Mouse (Mus musculus) hindbrain, embryonic 13.5 days (tissue): ENCODE data around the gene Plekhg4. TPM values are rescaled to one million over a fixed set of nuclear protein-coding genes. Genes with fewer than 3 reads are reported as not detected.

Source experiments
- ATAC-seq: fragments of 200-750 bp; cut with Nextera tagmentation; 2 replicates; pipeline ENCODE4 v1.8.0; 2017; ENCODE audit warnings: moderate TSS enrichment; ENCODE audit not compliant: low FRiP score
- H3K27ac ChIP-seq: fragments of 300-500 bp; sonication (generic); 2 replicates; pipeline ENCODE4 v1.5.1; 2015; ENCODE audit warnings: inconsistent platforms, mild to moderate bottlenecking, moderate library complexity
- H3K27me3 ChIP-seq: fragments of 300-500 bp; sonication (generic); 2 replicates; pipeline ENCODE4 v1.6.1; 2015; ENCODE audit warnings: mild to moderate bottlenecking, inconsistent platforms
- H3K36me3 ChIP-seq: fragments of 300-500 bp; sonication (generic); 2 replicates; pipeline ENCODE4 v1.6.1; 2015; ENCODE audit warnings: mild to moderate bottlenecking, inconsistent platforms
- H3K4me1 ChIP-seq: fragments of 300-500 bp; sonication (generic); replicated peaks from 2 replicates; pipeline ENCODE4 v1.6.1; 2015; ENCODE audit warnings: inconsistent platforms
- H3K4me2 ChIP-seq: fragments of 300-500 bp; sonication (generic); 2 replicates; pipeline ENCODE4 v1.6.1; 2015; ENCODE audit warnings: inconsistent platforms, mild to moderate bottlenecking, moderate library complexity
- H3K4me3 ChIP-seq: fragments of 300-500 bp; sonication (generic); 2 replicates; pipeline ENCODE4 v1.5.1; 2015; ENCODE audit warnings: mild to moderate bottlenecking, inconsistent platforms
- H3K9ac ChIP-seq: fragments of 300-500 bp; sonication (generic); 2 replicates; pipeline ENCODE4 v1.6.1; 2015; ENCODE audit warnings: mild to moderate bottlenecking, inconsistent platforms
- H3K9me3 ChIP-seq: fragments of 300-500 bp; sonication (generic); 2 replicates; pipeline ENCODE4 v1.6.1; 2016; ENCODE audit warnings: inconsistent platforms
- WGBS: fragments of 180-500 bp; shearing (Covaris S2); methylation state at CpG from one replicate; pipeline ENCODE4 v1.1.7; 2015; 5-methylcytosine and 5-hydroxymethylcytosine counted together
- polyA plus RNA-seq: library from polyadenylated mRNA; unstranded; fragments of >200 nt; fragmentation: Nextera tagmentation; extraction: Ambion mirVana; gene quantifications from 2 replicates; pipeline ENCODE4 v1.2.1, GENCODE M21; 2015

Gene Plekhg4
- polyA plus RNA-seq, 1 experiment from 2014 or later: 1.6 TPM

DNA sequence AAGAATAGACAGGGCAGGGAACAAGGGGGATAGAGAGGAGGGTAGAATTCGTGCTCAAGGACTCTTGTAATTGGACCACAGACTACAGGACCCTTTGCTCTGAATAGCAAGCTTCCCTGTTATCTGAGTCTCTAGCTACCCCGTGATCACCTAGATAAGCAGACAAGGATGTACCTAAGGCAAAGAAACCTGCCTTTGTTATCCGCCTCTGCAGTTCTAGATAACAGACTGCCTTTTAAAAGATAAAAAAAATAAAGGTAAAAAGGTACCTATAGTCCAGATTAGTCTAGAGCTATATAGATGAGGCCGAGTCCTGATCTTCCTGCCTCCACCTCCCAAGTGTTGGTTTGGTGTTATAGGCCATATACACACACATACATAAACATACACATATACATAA, 30.3 kb upstream of the Plekhg4 start:
- 83% methylated on average over 4 of the region's 4 CpGs for WGBS
- H3K4me1 ChIP-seq: peaks cover 28% of the 10 kb centered on the region
- no peak overlapping the region for H3K4me3 ChIP-seq
- no peaks in the 10 kb centered on the region for H3K9me3 ChIP-seq
- H3K4me2 ChIP-seq: no peak overlapping the region
- ATAC-seq: no peak
- H3K9ac ChIP-seq: no peak overlapping the region
- H3K36me3 ChIP-seq: no peaks in the 10 kb centered on the region
- no peak overlapping the region for H3K27ac ChIP-seq
- peaks cover 19% of the 10 kb centered on the region for H3K27me3 ChIP-seq

DNA sequence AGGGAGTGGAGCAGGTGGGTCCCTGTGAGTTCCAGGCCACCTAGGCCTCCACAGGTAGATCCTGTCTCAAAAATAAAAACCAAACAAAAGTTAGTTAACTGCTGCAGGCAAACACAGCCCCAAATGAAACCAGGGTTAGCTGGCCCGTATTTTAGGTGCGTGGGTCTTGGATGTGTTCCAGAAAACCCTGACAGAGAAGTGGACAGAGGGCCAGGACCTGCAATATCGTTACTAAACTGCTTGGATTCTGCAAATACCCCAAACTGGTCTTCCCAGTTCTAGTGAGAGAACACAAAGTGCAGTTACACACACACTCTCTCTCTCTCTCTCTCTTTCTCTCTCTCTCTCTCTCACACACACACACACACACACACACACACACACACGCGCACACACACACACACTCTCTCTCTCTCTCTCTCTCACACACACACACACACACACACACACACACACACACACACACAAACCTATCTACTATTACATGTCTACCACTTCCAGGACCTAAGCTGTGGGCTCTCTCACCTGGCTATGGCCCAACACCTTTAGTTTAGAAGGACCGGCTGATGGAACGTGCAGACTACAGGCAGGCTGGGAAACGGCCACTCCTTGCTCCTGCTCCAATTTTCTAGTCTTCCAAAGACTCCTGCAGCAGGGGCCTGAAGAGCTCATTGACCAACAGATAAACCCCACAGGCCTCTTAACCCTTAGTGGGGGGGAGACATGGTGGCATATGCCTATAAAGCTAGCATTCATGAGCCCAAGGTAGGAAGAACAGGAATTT, 29.1 kb upstream of the Plekhg4 start:
- ATAC-seq: no peak
- Histone ChIP-seq H3K4me3 (no peak overlapping the region), H3K9me3 (no peaks in the 10 kb centered on the region), H3K27ac (no peak overlapping the region), H3K4me1 (peaks cover 35% of the 10 kb centered on the region), H3K4me2 (no peak overlapping the region), H3K36me3 (no peaks in the 10 kb centered on the region), H3K9ac (0 out of 2 replicates have a peak overlapping the region, but pooled peaks have one; percentile 13), H3K27me3 (peaks cover 19% of the 10 kb centered on the region)
- WGBS: 82% methylated on average over 8 of the region's 8 CpGs

DNA sequence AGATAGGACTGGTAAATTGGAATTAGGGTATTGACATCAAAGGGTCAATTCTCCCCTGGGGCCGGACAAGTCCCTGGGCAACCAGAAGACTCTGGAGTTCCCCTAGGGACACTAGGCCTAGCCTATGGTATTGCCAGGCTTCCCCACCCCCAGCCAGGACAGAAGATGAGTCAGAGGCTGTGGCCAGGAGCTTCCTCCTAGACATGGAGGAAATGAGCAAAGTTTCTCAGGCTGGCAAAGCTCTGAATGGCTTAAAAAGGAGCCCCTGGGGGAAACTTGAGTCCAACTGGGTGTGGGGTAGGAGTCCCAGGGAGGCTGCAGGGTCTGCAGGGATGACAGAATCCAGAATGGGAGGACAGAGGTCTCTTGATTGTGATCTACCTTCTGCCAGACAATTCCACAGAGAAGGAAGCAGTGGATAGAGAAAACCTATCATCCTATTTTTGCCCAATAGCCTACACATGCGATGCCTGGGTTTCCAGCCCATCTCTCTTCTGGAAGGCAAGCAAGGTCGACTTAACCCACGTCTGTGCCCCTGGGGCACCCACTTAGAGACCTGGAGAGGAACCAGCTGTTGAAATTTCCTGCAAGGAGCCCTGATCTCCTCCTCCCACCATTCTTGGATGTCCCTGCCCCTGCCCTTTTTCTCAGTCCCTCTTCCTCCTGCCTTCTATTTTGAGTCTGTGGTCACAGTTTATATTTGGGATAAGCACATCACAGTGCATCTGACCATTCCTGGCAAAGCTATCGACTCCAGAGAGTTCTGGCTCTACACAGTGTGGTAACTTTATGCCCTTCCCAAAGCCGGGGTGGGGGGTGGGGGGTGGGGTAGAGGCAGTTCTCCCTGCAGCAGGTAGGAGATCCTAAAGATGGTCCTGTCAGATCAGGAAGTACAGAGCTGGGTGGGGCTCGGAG, 27.8 kb upstream of the Plekhg4 start:
- WGBS: 73% methylated on average over 7 of the region's 7 CpGs
- H3K4me2 ChIP-seq: no peak overlapping the region

DNA sequence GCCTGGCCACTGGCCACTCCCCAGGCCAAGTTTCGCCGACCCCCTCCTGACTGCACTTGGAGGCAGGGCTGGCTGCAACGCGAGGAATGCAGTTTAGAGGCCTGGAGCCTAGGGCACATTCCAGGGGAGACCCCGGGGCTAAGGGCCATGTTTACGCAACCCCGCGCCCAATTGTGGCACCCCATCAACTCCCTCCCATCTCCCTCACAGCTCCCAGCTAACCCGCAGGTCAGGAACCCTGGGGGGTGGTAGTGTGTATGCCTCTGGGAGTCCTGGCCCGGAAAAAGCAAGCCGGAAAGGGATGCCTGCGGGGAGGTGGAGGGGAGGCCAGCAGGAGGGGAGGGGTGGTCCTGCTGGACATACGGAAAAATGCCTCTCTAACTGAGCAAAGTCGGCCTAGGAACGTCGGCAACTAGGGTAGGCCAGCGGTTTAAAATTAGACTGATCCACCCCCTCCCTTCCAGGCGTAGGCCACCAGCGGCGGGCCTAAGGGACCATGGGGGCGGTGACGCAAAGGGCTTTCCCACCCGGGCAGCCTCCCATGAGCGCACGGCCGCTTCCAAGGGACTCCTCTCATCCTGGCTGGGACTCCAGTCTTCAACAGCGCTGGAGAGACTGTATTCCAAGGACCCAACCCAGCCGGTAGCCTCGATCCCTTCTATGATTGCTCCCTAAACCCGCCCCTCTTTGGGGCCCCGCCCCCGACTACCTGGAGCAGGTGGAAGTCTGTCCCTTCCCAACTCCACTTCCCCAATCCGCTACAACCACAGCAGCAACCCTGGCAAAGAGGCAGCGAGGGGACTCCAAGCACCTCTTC, 26.3 kb upstream of the Plekhg4 start:
- H3K27ac ChIP-seq: no peak overlapping the region; the same call in 1 of the 2 replicates
- peak overlapping the region; percentile 66 for H3K9ac ChIP-seq
- peak overlapping the region; percentile 72 for H3K4me3 ChIP-seq
- peak overlapping the region; percentile 94 for H3K4me2 ChIP-seq
- no peaks in the 10 kb centered on the region for H3K36me3 ChIP-seq
- H3K4me1 ChIP-seq: peaks cover 47% of the 10 kb centered on the region
- 2% methylated on average over 34 of the region's 34 CpGs for WGBS
- no peaks in the 10 kb centered on the region for H3K9me3 ChIP-seq
- H3K27me3 ChIP-seq: peaks cover 22% of the 10 kb centered on the region
- peak; percentile 8 for ATAC-seq

More for the DNA sequence above, 27.8 kb upstream of the Plekhg4 start:
- H3K9ac ChIP-seq: no peak overlapping the region
- no peaks in the 10 kb centered on the region for H3K9me3 ChIP-seq
- H3K4me3 ChIP-seq: no peak overlapping the region
- ATAC-seq: no peak
- H3K27ac ChIP-seq: no peak overlapping the region
- no peaks in the 10 kb centered on the region for H3K36me3 ChIP-seq
- H3K27me3 ChIP-seq: peaks cover 19% of the 10 kb centered on the region
- peaks cover 46% of the 10 kb centered on the region for H3K4me1 ChIP-seq

GRCm38 (mm10) chr8:105347428-105348221, 25.4 kb upstream of the Plekhg4 start, which contains the start of gene Fhod1:
Fhod1 (minus strand) TSS chr8:105347953.
- ATAC-seq: peak; percentile 82
- Histone ChIP-seq H3K4me2 (peak within 1 kb of the TSS; percentile 94), H3K4me1 (peaks cover 47% of the 10 kb centered on the region), H3K27me3 (peaks cover 22% of the 10 kb centered on the region), H3K27ac (peak within 1 kb of the TSS; percentile 80), H3K4me3 (peak within 1 kb of the TSS; percentile 72), H3K9me3 (no peaks in the 10 kb centered on the region), H3K9ac (peak within 1 kb of the TSS; percentile 88), H3K36me3 (no peaks in the 10 kb centered on the region)
- WGBS: under 1% methylated on average over 53 of the region's 53 CpGs

DNA sequence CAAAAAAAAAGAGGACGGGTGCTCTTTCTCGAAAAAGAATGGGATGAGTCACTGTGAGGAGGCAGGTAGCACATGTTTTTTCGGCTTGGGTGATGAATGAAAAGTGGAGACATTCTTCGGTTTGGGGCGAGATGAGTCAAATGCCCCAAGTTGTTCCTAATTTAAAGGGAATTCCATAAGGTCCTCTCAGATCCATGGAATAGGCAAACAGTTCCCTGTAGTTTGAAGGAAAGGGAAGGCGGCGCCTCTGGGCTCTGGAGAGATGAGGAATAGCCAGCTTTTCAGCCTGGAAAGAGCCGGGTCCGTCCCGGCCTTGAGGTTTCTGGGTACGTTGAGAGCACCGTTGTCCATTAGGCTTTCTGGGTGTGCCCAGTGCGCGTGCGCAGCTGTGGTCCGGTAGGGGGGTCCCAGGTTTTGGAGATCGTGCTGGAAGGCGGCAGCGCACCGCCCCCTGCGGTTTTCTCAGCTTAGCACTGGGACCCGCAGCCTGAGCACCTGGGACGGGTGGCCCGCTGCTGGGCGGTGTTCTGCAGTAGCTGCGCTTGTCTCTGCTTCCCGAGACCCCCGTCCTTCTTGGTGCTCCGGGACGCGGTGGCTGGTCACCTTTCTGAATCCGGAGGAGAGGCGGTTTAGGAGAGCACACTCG, 24.5 kb upstream of the Plekhg4 start, which contains the start of gene Slc9a5:
Gene Slc9a5 (plus strand): TSS at position 394 of the 646 bp plus-strand sequence.
- Histone ChIP-seq H3K27me3 (peaks cover 22% of the 10 kb centered on the region), H3K4me2 (peak within 1 kb of the TSS; percentile 94), H3K4me3 (peak within 1 kb of the TSS; percentile 72), H3K9ac (peak within 1 kb of the TSS; percentile 88), H3K36me3 (no peaks in the 10 kb centered on the region), H3K9me3 (no peaks in the 10 kb centered on the region), H3K4me1 (peaks cover 47% of the 10 kb centered on the region), H3K27ac (peak within 1 kb of the TSS; percentile 80)
- peak; percentile 30 for ATAC-seq
- under 1% methylated on average over 34 of the region's 34 CpGs for WGBS

DNA sequence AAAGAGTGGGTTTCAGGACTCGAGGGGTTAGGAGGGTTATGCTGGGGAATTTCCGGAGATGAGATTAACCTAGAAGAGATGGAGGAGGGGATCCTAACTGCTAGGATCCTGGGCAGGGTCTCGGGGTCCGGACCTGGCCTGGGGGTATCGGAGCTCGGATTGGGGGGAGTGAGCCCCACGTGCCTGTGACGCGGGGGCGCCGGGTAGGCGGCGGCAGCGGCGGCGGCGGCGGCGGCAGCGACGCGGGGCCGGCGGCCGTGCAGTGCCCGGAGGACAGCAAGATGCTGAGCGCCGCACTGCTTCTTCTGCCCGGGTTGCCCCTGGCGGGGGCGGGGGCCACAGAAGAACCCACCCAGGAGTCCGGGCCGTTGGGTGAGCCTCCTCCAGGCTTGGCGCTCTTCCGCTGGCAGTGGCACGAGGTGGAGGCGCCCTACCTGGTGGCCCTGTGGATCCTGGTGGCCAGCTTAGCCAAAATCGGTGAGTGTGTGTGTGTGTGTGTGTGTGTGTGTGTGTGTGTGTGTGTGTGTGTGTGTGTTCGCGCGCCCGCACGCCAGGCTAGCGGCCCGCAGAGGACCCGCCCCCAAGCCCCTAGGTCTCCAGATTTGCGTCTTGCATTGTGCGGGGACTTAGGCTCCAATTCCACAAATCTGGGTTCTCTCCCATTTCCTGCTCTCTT, 23.8 kb upstream of the Plekhg4 start:
- Histone ChIP-seq H3K4me1 (peaks cover 47% of the 10 kb centered on the region), H3K9ac (peak overlapping the region; percentile 88), H3K9me3 (no peaks in the 10 kb centered on the region), H3K4me2 (peak overlapping the region; percentile 94), H3K27ac (peak overlapping the region; percentile 80), H3K27me3 (peaks cover 22% of the 10 kb centered on the region), H3K36me3 (no peaks in the 10 kb centered on the region), H3K4me3 (peak overlapping the region; percentile 72)
- under 1% methylated on average over 38 of the region's 48 CpGs for WGBS
- ATAC-seq: peak; percentile 49

- peak overlapping the region; percentile 88 for H3K9ac ChIP-seq
- H3K27me3 ChIP-seq: peaks cover 22% of the 10 kb centered on the region
- peaks cover 50% of the 10 kb centered on the region for H3K4me1 ChIP-seq
- no peaks in the 10 kb centered on the region for H3K9me3 ChIP-seq
- H3K27ac ChIP-seq: peak overlapping the region; percentile 80; the same call in 1 of the 2 replicates
- WGBS: 41% methylated on average over 7 of the region's 7 CpGs
- H3K4me2 ChIP-seq: peak overlapping the region; percentile 94
- no peak for ATAC-seq
- H3K4me3 ChIP-seq: peak overlapping the region; percentile 72
- H3K36me3 ChIP-seq: no peaks in the 10 kb centered on the region
These were observed 22.9 kb upstream of the Plekhg4 start for GRCm38 (mm10) chr8:105350186-105350585.

GRCm38 (mm10) chr8:105353583-105354135, 19.4 kb upstream of the Plekhg4 start:
- no peak for ATAC-seq

DNA sequence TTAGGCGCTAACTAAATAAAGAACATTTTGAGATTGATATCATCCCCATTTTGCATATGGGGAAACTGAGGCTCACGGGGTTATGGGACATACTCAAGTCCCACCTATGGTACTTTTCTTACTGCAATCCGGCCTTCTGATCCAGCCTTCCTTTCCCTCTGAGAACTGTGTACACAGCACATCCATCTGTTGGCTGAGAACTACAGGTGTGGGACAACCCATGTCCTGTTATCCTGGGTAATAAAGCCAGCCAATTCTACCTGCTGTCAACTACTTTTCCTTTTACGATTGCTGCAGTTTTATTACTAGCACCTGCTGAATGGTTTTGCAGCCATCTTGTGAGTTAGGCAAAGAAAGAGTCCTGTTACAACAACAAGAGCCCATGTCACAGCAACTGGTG, 18.5 kb upstream of the Plekhg4 start:
- H3K27me3 ChIP-seq: 0 out of 2 replicates have a peak, but pooled peaks cover 3% of the 10 kb centered on the region
- peaks cover 33% of the 10 kb centered on the region for H3K36me3 ChIP-seq
- no peaks in the 10 kb centered on the region for H3K9me3 ChIP-seq
- no peak overlapping the region for H3K9ac ChIP-seq
- H3K4me2 ChIP-seq: no peak overlapping the region
- 92% methylated on average over 4 of the region's 4 CpGs for WGBS
- H3K4me1 ChIP-seq: peaks cover 25% of the 10 kb centered on the region
- H3K27ac ChIP-seq: no peak overlapping the region
- no peak for ATAC-seq
- H3K4me3 ChIP-seq: no peak overlapping the region

More at GRCm38 (mm10) chr8:105353583-105354135, 19.4 kb upstream of the Plekhg4 start:
- H3K27ac ChIP-seq: no peak overlapping the region
- peaks cover 27% of the 10 kb centered on the region for H3K36me3 ChIP-seq
- H3K4me2 ChIP-seq: no peak overlapping the region
- H3K4me1 ChIP-seq: peaks cover 25% of the 10 kb centered on the region
- H3K4me3 ChIP-seq: no peak overlapping the region
- no peak overlapping the region for H3K9ac ChIP-seq
- 74% methylated on average over 8 of the region's 8 CpGs for WGBS
- no peaks in the 10 kb centered on the region for H3K9me3 ChIP-seq
- H3K27me3 ChIP-seq: 0 out of 2 replicates have a peak, but pooled peaks cover 3% of the 10 kb centered on the region
